Mouse (Mus musculus) olfactory bulb, adult 2 months (tissue): ENCODE data around the gene Slc1a3.

Source experiments
- CTCF ChIP-seq: fragments of 200-500 bp; IDR thresholded peaks from 2 replicates; pipeline ENCODE4 v1.5.1; 2012; ENCODE audit warnings: low read depth, mild to moderate bottlenecking, low read length, moderate library complexity; ENCODE audit not compliant: insufficient read depth
- POLR2A ChIP-seq: fragments of 200-500 bp; IDR thresholded peaks from 2 replicates; pipeline ENCODE4 v1.6.1; 2012; ENCODE audit warnings: mild to moderate bottlenecking, low read depth, low read length, moderate library complexity; ENCODE audit not compliant: insufficient read depth

DNA sequence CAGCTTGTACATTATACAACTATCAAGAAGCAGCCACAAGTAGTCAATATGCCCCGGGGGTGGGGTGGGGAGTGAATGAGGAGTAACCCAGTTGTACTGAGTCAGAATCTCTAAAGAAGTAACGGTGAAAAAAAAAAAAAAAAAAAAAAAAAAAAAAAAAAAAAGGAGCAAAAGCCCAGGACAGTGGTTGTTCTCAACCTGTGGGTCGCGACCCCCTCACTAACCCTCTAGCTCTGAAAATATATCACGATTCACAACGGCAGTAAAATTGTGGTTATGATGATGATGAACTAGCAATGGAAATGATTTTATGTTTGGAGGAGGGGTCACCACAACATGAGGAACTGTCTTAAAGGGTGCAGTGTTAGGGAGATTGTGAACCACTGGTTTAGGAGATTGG lies 108.2 kb downstream of the Slc1a3 start:
- TF ChIP-seq CTCF: no peak
- TF ChIP-seq POLR2A: no peak
